Mouse (Mus musculus): ENCODE data around the gene Crabp1. TPM values are rescaled to one million over a fixed set of nuclear protein-coding genes. Genes with fewer than 3 reads are reported as not detected.

Gene Crabp1
- total and polyA plus RNA-seq, 3 experiments, result not detected

GRCm38 (mm10) chr9:54816508-54817201, 52.1 kb downstream of the Crabp1 start:
- TF ChIP-seq ELF1 (IDR thresholded peaks at IDR 0.05; ENCODE audit: low read depth, low read length) (no peak), HCFC1 (IDR thresholded peaks at IDR 0.05; ENCODE audit: low read depth, low read length) (no peak), UBTF (IDR thresholded peaks at IDR 0.05; ENCODE audit: borderline replicate concordance, insufficient read depth, low read depth, low read length) (no peak), NRF1 (IDR thresholded peaks at IDR 0.05; ENCODE audit: insufficient read depth, low read depth, low read length, poor library complexity, severe bottlenecking) (no peak), POLR2AphosphoS5 (IDR thresholded peaks at IDR 0.05; ENCODE audit: borderline replicate concordance, low read depth, low read length) (no peak)
- H3K79me2 ChIP-seq (ENCODE audit: control insufficient read depth, insufficient read depth, low read length, poor library complexity), result no peaks in the 10 kb centered on the region
- H3K9me3 ChIP-seq (replicated peaks; ENCODE audit: insufficient read depth, low read length), result no peaks in the 10 kb centered on the region
- DNase-seq (ENCODE audit: low read depth, low spot score), result no peak
- no peaks in the 10 kb centered on the region for H3K36me3 ChIP-seq (ENCODE audit: control insufficient read depth in 1 of 2, insufficient read depth in 2 of 2, low read length in 2 of 2)
- H3K9ac ChIP-seq (ENCODE audit: control insufficient read depth, low read depth, low read length, poor library complexity, severe bottlenecking), result no peak overlapping the region
- no peak overlapping the region for H3K27ac ChIP-seq (ENCODE audit: control insufficient read depth, low read depth, low read length)
- H3K27me3 ChIP-seq (ENCODE audit: control insufficient read depth in 1 of 2, insufficient read depth in 2 of 2, low read length in 2 of 2), result peaks cover 2 to 5% of the 10 kb centered on the region in 2 experiments; a peak in 2 of 4 replicates
- no peaks in the 10 kb centered on the region for H3K4me1 ChIP-seq (ENCODE audit: control insufficient read depth in 1 of 2, insufficient read depth in 2 of 2, low read length in 2 of 2)
- H3K4me3 ChIP-seq (ENCODE audit: control insufficient read depth in 1 of 2, insufficient read depth in 1 of 2, low read depth in 2 of 2, low read length in 2 of 2), result no peak overlapping the region

DNA sequence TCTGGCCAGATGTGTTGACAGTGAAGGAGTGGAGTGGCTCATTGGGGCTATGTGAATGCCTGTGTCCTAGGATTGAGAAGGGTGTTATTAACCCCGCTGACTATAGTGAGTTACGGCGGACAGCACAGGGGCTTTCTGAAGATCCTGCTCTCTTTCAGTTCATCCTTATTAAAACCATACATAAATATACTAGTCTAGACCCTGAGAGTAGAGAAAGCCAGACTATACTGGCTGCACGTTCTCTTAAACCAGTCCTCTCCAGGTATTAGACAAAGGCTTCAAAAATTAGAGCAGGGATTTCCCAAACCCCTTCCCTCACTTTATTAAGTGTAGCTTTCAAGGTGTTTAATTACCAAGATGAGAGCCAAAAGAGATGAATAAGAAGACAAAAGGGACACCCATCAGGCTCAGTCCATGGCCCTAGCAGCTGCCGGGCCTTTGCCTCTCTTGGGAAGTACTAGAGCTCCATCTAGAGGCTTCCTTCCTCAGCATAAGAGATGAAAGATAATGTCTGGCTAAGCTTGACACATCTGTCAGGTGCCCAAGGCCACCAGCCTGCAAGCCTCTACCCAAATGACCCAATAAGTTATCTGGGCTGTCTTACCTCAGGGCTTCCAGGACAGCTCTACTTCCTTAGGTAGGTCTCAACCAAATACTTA, 57.0 kb downstream of the Crabp1 start:
- TF ChIP-seq GATA1 (IDR thresholded peaks at IDR 0.05; ENCODE audit: low read depth, low read length), result peak; percentile 39; the same call in 1 of the 2 replicates
- peak; percentile 42 for TF ChIP-seq ZC3H11A (IDR thresholded peaks at IDR 0.05; ENCODE audit: low read depth, low read length)
- TF ChIP-seq CTCF (IDR thresholded peaks at IDR 0.05 in 2 of 3, conservative IDR thresholded peaks at IDR 0.05 in 1 of 3; ENCODE audit: control insufficient read depth in 1 of 3, insufficient read depth in 1 of 3, low read depth in 2 of 3, low read length in 3 of 3, poor library complexity in 1 of 3, severe bottlenecking in 1 of 3), result peak; percentile 23 to 72 (median 58); a peak in 5 of 6 replicates
- TF ChIP-seq SMC3 (IDR thresholded peaks at IDR 0.05; ENCODE audit: low read depth, low read length), result peak; percentile 55
- TF ChIP-seq USF2 (IDR thresholded peaks at IDR 0.05; ENCODE audit: borderline replicate concordance in 1 of 2, insufficient read depth in 1 of 2, low read depth in 1 of 2, low read length in 2 of 2), result no peak
- TF ChIP-seq ZMIZ1 (IDR thresholded peaks at IDR 0.05; ENCODE audit: low read depth, low read length), result no peak
- TF ChIP-seq RAD21 (IDR thresholded peaks at IDR 0.05; ENCODE audit: low read depth, low read length), result peak; percentile 75
- H3K4me1 ChIP-seq (ENCODE audit: control insufficient read depth in 1 of 2, insufficient read depth in 2 of 2, low read length in 2 of 2), result no peaks in the 10 kb centered on the region
- H3K27me3 ChIP-seq (ENCODE audit: control insufficient read depth in 1 of 2, insufficient read depth in 2 of 2, low read length in 2 of 2), result peaks cover 4 to 5% of the 10 kb centered on the region in 2 experiments; a peak in 3 of 4 replicates
- no peaks in the 10 kb centered on the region for H3K9me3 ChIP-seq (replicated peaks; ENCODE audit: insufficient read depth, low read length)
- H3K9ac ChIP-seq (ENCODE audit: control insufficient read depth, low read depth, low read length, poor library complexity, severe bottlenecking), result no peak overlapping the region
- H3K27ac ChIP-seq (ENCODE audit: control insufficient read depth, low read depth, low read length), result no peak overlapping the region
- DNase-seq (ENCODE audit: low read depth, low spot score), result peak; percentile 54
- no peak overlapping the region for H3K4me3 ChIP-seq (ENCODE audit: control insufficient read depth in 1 of 2, insufficient read depth in 1 of 2, low read depth in 2 of 2, low read length in 2 of 2)
- no peaks in the 10 kb centered on the region for H3K79me2 ChIP-seq (ENCODE audit: control insufficient read depth, insufficient read depth, low read length, poor library complexity)
- H3K36me3 ChIP-seq (ENCODE audit: control insufficient read depth in 1 of 2, insufficient read depth in 2 of 2, low read length in 2 of 2), result no peaks in the 10 kb centered on the region

Other genes starting within 250 kb of the Crabp1 start
- gene Sh2d7, start 225.8 kb upstream of the Crabp1 start, total RNA-seq (2012; rRNA removed), result 0.04 TPM in 1 of 2 replicates, not detected in the other
- not detected for gene Sh2d7, start 225.8 kb upstream of the Crabp1 start, polyA plus RNA-seq (2012; ENCODE audit: insufficient read depth in 1 of 2, insufficient read length in 2 of 2, low read depth in 1 of 2, low replicate concordance in 2 of 2, missing spikeins in 1 of 2)
- gene Cib2, start 204.5 kb upstream of the Crabp1 start, total RNA-seq (2012; rRNA removed), result 5.0 and 7.3 TPM in 2 replicates
- 1 to 10 TPM in 1 of 2 experiments, not detected in 1; 9.0 TPM for gene Cib2, start 204.5 kb upstream of the Crabp1 start, polyA plus RNA-seq (2012; ENCODE audit: insufficient read depth in 1 of 2, insufficient read length in 2 of 2, low read depth in 1 of 2, low replicate concordance in 2 of 2, missing spikeins in 1 of 2)
- gene Idh3a, start 178.4 kb upstream of the Crabp1 start, total RNA-seq (2012; rRNA removed), result 160 and 170 TPM in 2 replicates
- 100 to 1,000 TPM; 205 to 282 TPM for gene Idh3a, start 178.4 kb upstream of the Crabp1 start, polyA plus RNA-seq (2012; ENCODE audit: insufficient read depth in 1 of 2, insufficient read length in 2 of 2, low read depth in 1 of 2, low replicate concordance in 2 of 2, missing spikeins in 1 of 2)
- 8.3 and 11.9 TPM in 2 replicates for gene Acsbg1, start 102.9 kb upstream of the Crabp1 start, total RNA-seq (2012; rRNA removed)
- 1 to 10 TPM in 1 of 2 experiments, not detected in 1; 8.8 TPM for gene Acsbg1, start 102.9 kb upstream of the Crabp1 start, polyA plus RNA-seq (2012; ENCODE audit: insufficient read depth in 1 of 2, insufficient read length in 2 of 2, low read depth in 1 of 2, low replicate concordance in 2 of 2, missing spikeins in 1 of 2)
- gene Dnaja4, start 65.9 kb upstream of the Crabp1 start, total RNA-seq (2012; rRNA removed), result 7.5 and 10.9 TPM in 2 replicates
- 10 to 100 TPM in 1 of 2 experiments, not detected in 1; 13.0 TPM for gene Dnaja4, start 65.9 kb upstream of the Crabp1 start, polyA plus RNA-seq (2012; ENCODE audit: insufficient read depth in 1 of 2, insufficient read length in 2 of 2, low read depth in 1 of 2, low replicate concordance in 2 of 2, missing spikeins in 1 of 2)
- 209 and 217 TPM in 2 replicates for gene Wdr61, start 30.2 kb upstream of the Crabp1 start, total RNA-seq (2012; rRNA removed)
- 100 to 1,000 TPM in 1 of 2 experiments, not detected in 1; 182 TPM for gene Wdr61, start 30.2 kb upstream of the Crabp1 start, polyA plus RNA-seq (2012; ENCODE audit: insufficient read depth in 1 of 2, insufficient read length in 2 of 2, low read depth in 1 of 2, low replicate concordance in 2 of 2, missing spikeins in 1 of 2)
- gene Ireb2, start 99.0 kb downstream of the Crabp1 start, total RNA-seq (2012; rRNA removed), result 13.8 and 16.0 TPM in 2 replicates
- gene Ireb2, start 99.0 kb downstream of the Crabp1 start, polyA plus RNA-seq (2012; ENCODE audit: insufficient read depth in 1 of 2, insufficient read length in 2 of 2, low read depth in 1 of 2, low replicate concordance in 2 of 2, missing spikeins in 1 of 2), result 10 to 100 TPM; 25.1 to 26.4 TPM
- not detected in 2 replicates for gene Hykk, start 152.5 kb downstream of the Crabp1 start, total RNA-seq (2012; rRNA removed)
- gene Hykk, start 152.5 kb downstream of the Crabp1 start, polyA plus RNA-seq (2012; ENCODE audit: insufficient read depth in 1 of 2, insufficient read length in 2 of 2, low read depth in 1 of 2, low replicate concordance in 2 of 2, missing spikeins in 1 of 2), result not detected
- gene Psma4, start 186.0 kb downstream of the Crabp1 start, total RNA-seq (2012; rRNA removed), result 319 and 353 TPM in 2 replicates
- 100 to 1,000 TPM; 310 to 764 TPM for gene Psma4, start 186.0 kb downstream of the Crabp1 start, polyA plus RNA-seq (2012; ENCODE audit: insufficient read depth in 1 of 2, insufficient read length in 2 of 2, low read depth in 1 of 2, low replicate concordance in 2 of 2, missing spikeins in 1 of 2)
- gene AY074887, start 186.2 kb downstream of the Crabp1 start, total RNA-seq (2012; rRNA removed), result not detected in 2 replicates
- gene AY074887, start 186.2 kb downstream of the Crabp1 start, polyA plus RNA-seq (2012; ENCODE audit: insufficient read depth in 1 of 2, insufficient read length in 2 of 2, low read depth in 1 of 2, low replicate concordance in 2 of 2, missing spikeins in 1 of 2), result under 1 TPM in 1 of 2 experiments, not detected in 1; 0.32 TPM
- not detected in 2 replicates for gene Chrna5, start 216.1 kb downstream of the Crabp1 start, total RNA-seq (2012; rRNA removed)
- not detected for gene Chrna5, start 216.1 kb downstream of the Crabp1 start, polyA plus RNA-seq (2012; ENCODE audit: insufficient read depth in 1 of 2, insufficient read length in 2 of 2, low read depth in 1 of 2, low replicate concordance in 2 of 2, missing spikeins in 1 of 2)

Data from MEL (cell line).